Mouse (Mus musculus) liver, postnatal 0 days (tissue): Measurements from ENCODE around the gene Gtpbp1.

Experiments used
- CTCF ChIP-seq: sonication (generic); IDR thresholded peaks from 2 replicates; pipeline ENCODE4 v1.5.1; 2016; ENCODE audit warnings: antibody characterized with exemption, low read depth
- EP300 ChIP-seq: IDR thresholded peaks from 2 replicates; pipeline ENCODE4 v1.6.1; 2016; ENCODE audit warnings: antibody characterized with exemption, low read depth, mild to moderate bottlenecking

GRCm38 (mm10) chr15:79720796-79721195 is 30.2 kb downstream of the Gtpbp1 start:
- TF ChIP-seq CTCF (no peak), EP300 (no peak)
